Mouse (Mus musculus): ENCODE data around the gene Fam92b. TPM values are rescaled to one million over a fixed set of nuclear protein-coding genes. Genes with fewer than 3 reads are reported as not detected.
A peak's percentile ranks its signal among the peaks of the same experiment; 100 is the strongest.

Gene Fam92b
- total RNA-seq, 2 experiments from 2014 or later, result not detected

DNA sequence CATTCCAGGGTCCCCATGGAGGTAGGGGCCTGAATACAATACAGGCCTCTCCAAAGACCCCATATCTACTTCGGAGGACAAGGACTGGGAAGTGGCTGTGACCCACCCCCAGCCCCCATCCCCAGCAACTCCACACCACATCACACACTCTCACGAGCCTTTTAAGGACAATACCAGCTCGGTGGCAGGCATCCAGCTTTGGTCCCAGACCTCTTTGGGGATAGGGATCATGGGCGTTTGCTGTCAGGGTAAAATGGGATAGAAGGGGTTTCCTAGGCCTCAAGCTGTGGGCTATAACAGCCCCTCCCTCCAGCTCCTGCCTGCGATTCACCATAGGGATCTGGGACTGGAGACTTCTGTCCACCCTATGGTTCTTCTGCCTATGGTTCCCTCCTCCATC, 14.4 kb upstream of the Fam92b start:
- DNase-seq, result no peak

DNA sequence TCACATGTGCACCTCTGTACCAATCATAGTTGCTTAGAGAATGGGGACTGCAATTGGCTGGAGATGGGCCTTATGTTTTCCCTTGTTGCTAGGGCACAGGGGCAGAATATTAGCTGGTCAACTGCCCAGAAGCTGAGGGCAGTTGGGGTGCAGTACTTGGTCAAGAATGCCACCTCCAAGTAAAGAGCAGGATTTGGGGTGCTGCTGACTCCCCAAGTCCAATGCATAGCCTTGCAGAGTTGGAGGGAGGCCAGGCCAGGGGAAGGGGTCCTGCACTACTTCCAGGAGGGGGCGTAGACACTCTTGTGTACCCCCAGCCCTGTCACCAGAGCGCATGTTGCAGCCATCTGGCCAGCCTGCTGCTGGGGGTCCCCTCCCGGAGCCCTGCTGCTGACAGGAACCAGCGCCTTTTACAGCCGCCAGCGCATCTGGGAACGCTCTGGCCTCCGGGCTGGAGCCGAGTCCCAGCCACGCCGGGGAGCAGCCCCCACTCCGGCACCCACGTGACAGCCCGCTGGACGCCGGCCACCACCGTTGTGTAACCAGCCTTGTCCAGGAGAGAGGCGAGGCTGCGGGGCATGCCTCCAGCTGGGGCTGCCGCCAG, 13.6 kb upstream of the Fam92b start:
- intact Hi-C loops (cut with DNase I; ENCODE audit: low total_unique reads), result no loop called here

More for the DNA sequence above, 14.4 kb upstream of the Fam92b start:
- intact Hi-C loops (cut with DNase I; ENCODE audit: low total_unique reads), result no loop called here

GRCm38 (mm10) chr8:120190107-120190809, 13.0 kb upstream of the Fam92b start:
- no peak for DNase-seq
- intact Hi-C loops (cut with DNase I; ENCODE audit: low total_unique reads), result no loop called here

More for the DNA sequence above, 13.6 kb upstream of the Fam92b start:
- DNase-seq, result peak; percentile 99

GRCm38 (mm10) chr8:120189440-120189839, 12.2 kb upstream of the Fam92b start:
- intact Hi-C loops (cut with DNase I; ENCODE audit: low total_unique reads), result loop anchor here (10.0 kb wide), 1 partner anchor 85 kb away; no protein-coding TSS in a partner anchor
- no peak for DNase-seq

DNA sequence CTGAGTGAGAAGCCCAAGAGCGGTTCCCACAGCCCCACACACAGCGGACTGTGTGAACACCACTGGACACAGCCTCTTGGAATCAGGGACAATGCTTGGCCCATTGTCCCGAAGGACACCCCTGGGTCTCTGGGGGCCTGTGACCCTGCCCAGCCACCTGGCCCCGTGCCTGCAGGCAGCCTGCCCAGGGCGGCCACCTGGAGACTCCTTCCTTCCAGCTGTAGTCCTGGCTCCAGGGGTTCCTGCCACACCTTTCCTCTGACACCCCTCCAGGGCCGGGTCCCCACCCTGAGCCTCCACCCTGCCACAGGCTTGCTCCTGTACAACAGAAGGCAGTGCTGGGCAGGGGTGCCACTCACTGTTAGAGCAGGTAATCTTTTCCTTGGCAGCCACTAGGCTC, 11.2 kb upstream of the Fam92b start:
- intact Hi-C loops (cut with DNase I; ENCODE audit: low total_unique reads), result loop anchor here (10.0 kb wide), 1 partner anchor 86 kb away; no protein-coding TSS in a partner anchor
- DNase-seq, result peak; percentile 46

GRCm38 (mm10) chr8:120186454-120186853, 9.2 kb upstream of the Fam92b start:
- DNase-seq, result peak; percentile 67
- intact Hi-C loops (cut with DNase I; ENCODE audit: low total_unique reads), result loop anchor here (10.0 kb wide), 1 partner anchor 88 kb away; no protein-coding TSS in a partner anchor

- peak; percentile 62 for DNase-seq
- intact Hi-C loops (cut with DNase I; ENCODE audit: low total_unique reads), result loop anchor here (5.0 to 10.0 kb wide), 2 partner anchors 37 to 90 kb away; no protein-coding TSS in a partner anchor
Measured at GRCm38 (mm10) chr8:120184850-120185792, 7.9 kb upstream of the Fam92b start.

GRCm38 (mm10) chr8:120184366-120184765, 7.1 kb upstream of the Fam92b start:
- peak; percentile 60 for DNase-seq
- intact Hi-C loops (cut with DNase I; ENCODE audit: low total_unique reads), result loop anchor here (5.0 to 10.0 kb wide), 2 partner anchors 38 to 90 kb away; no protein-coding TSS in a partner anchor

DNA sequence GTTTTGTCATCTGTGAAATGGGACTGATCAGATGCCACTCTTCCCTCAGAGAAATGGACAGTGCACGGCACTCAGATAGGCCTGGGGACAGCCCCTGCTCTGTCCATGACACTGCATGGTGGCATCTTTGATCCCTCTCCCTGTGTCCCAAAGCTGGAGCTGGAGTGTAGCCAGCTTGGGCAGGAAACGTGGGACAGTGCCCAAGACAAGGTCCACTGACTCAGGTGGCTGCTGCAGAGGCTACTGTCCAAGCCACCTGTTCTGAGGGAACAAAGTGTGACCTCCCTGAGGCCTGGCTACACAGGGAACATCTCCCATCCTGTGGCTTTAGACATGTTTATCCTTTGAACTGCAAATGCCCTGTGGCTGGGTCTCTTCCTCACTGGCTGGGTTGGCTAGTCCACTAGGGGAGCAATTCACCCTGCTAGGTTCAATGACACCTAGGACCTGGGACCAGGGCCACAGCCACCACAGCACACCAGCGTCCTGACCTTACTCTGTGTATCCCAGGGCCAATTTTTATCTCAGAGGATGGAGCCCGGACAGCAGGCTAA, 4.7 kb upstream of the Fam92b start:
- no peak for DNase-seq
- intact Hi-C loops (cut with DNase I; ENCODE audit: low total_unique reads), result loop anchor here (5.0 to 10.0 kb wide), 2 partner anchors 40 to 93 kb away; no protein-coding TSS in a partner anchor

- intact Hi-C loops (cut with DNase I; ENCODE audit: low total_unique reads), result loop anchor here (5.0 to 10.0 kb wide), 2 partner anchors 41 to 94 kb away; no protein-coding TSS in a partner anchor
- DNase-seq, result no peak
Measured at GRCm38 (mm10) chr8:120181274-120181673, 4.0 kb upstream of the Fam92b start.

DNA sequence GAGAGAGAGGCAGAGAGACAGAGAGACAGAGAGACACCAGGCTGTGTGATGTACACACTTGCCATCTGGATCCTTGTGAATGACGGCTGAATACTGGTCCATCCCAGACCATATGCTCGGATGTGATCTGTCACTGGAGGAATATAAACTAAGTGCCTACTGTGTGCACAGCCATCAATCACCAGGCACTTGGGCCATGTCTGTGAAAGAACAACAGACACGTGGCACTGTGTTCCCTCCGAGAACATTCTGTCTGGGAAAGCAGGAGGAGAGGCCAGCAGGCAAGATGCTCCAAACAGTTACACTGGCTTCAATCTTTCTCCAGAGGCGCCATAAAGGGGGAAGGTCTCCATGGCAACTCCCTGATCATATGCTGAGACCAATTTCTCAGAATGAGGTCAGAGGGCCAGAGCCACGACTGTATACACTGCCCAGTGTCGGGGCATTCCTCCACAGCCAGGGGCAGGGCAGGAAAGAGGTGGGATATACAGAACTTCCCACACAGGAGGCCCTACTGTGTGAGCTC, 3.2 kb upstream of the Fam92b start:
- no peak for DNase-seq
- intact Hi-C loops (cut with DNase I; ENCODE audit: low total_unique reads), result loop anchor here (5.0 to 10.0 kb wide), 2 partner anchors 42 to 94 kb away; no protein-coding TSS in a partner anchor

GRCm38 (mm10) chr8:120179027-120179431, 1.8 kb upstream of the Fam92b start:
- DNase-seq, result peak; percentile 85
- intact Hi-C loops (cut with DNase I; ENCODE audit: low total_unique reads), result loop anchor here (5.0 to 10.0 kb wide), 2 partner anchors 138 to 416 kb away; no protein-coding TSS in a partner anchor

- DNase-seq, result no peak
- intact Hi-C loops (cut with DNase I; ENCODE audit: low total_unique reads), result loop anchor here (5.0 to 10.0 kb wide), 2 partner anchors 139 to 417 kb away; no protein-coding TSS in a partner anchor
Measured at GRCm38 (mm10) chr8:120178124-120178514, 853 bp upstream of the Fam92b start.

- intact Hi-C loops (cut with DNase I; ENCODE audit: low total_unique reads), result loop anchor here (5.0 to 10.0 kb wide), 2 partner anchors 141 to 418 kb away; no protein-coding TSS in a partner anchor
- DNase-seq, result no peak
Measured at GRCm38 (mm10) chr8:120176605-120177004, 661 bp downstream of the Fam92b start.

DNA sequence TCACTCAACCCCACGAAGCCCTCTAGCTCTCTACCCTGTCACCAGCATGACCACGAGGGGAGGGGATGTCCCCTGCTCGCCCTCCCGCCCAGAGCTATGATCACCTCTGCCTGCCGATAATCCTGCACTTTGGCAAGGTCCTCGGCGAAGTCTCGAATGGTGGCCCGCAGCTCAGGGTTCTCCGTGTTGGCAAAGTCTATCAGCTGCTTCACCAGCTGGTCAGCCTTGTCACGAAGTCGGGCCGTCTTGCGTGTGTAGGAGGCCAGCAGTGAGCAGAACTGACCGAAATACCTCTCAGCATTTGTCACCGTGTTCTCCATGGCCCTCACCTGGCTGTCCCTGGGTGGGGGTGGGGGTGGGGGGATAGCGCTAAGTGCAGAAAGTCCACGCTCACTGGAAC, 2.7 kb downstream of the Fam92b start:
- DNase-seq, result no peak
- intact Hi-C loops (cut with DNase I; ENCODE audit: low total_unique reads), result loop anchor here (5.0 to 10.0 kb wide), 2 partner anchors 143 to 420 kb away; no protein-coding TSS in a partner anchor

- intact Hi-C loops (cut with DNase I; ENCODE audit: low total_unique reads), result loop anchor here (10.0 kb wide), 1 partner anchor 422 kb away; no protein-coding TSS in a partner anchor
- DNase-seq, result no peak
Measured at GRCm38 (mm10) chr8:120173195-120173594, 4.1 kb downstream of the Fam92b start.

GRCm38 (mm10) chr8:120169119-120169518, 8.1 kb downstream of the Fam92b start:
- intact Hi-C loops (cut with DNase I; ENCODE audit: low total_unique reads), result no loop called here
- no peak for DNase-seq

DNA sequence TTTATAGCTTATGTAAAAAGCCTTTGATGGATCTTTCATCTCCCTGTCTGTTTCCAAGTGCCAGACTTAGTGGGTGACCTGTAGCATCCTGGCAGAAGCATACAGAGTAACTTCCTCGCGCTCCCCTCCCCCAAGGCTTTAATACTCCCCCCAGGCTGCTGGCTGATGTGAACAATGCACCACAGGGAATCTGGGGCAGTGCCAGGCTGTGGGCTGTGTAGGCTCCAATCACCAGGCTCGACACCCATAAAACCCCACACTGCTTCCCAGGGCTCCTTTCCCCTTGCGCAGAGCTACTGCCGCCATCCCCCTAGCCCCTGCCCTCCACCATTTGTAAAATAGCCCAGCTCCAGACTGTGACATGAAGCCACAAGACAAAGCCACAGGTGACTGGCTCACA, 9.4 kb downstream of the Fam92b start:
- no peak for DNase-seq
- intact Hi-C loops (cut with DNase I; ENCODE audit: low total_unique reads), result no loop called here

GRCm38 (mm10) chr8:120167136-120167535, 10.1 kb downstream of the Fam92b start:
- DNase-seq, result no peak
- intact Hi-C loops (cut with DNase I; ENCODE audit: low total_unique reads), result no loop called here
